In the genomic region with DNA sequence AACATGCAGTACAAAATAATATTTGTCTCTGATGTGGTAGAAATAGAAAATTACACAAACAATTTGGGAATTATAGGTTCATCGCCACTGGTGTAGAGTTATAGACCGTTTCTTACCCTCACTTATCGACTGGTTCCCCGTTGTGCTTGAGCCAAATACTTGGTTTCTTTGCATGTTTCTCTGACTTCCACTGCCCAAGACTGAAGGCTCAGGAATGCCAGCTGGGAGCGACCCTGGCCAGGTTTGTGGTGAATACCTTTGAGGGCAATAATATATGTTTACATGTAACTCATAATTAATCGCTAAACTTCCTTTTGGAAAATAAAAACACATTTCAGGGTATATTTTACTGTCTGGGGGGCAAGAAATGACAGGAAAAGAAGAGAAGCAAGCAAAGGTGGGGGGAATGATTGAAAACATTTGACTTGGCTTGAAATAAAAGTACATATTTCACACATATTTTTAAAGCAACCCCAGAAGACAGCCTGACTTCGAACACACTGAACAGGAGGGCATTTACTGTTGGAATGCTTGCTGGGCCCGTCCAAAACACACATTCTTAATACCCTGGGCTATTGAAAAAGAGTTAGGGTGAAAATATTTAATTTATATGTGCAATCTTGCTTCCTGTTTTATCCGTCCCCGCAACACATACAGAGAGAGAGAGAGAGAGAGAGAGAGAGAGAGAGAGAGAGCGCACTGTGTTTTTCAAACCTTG, we compare ENCODE assay signal across 20 mouse cellular contexts.
"Had no signal": no experiment of that assay in that cellular context is flagged by ENCODE, and none has a peak within 500 bp of the region (broad histone marks: within the 10 kb centered on the region; RNA-seq: fewer than 3 reads in every experiment).

No protein-coding gene starts in this region.

- H3K27me3 ChIP-seq: liver, embryonic 12.5 days; liver, embryonic 15.5 days; midbrain, embryonic 12.5 days; midbrain, embryonic 15.5 days; neural tube, embryonic 13.5 days had no signal

- H3K4me2 ChIP-seq: liver, embryonic 12.5 days; liver, embryonic 15.5 days; midbrain, embryonic 12.5 days; midbrain, embryonic 15.5 days; neural tube, embryonic 13.5 days had no signal

- H3K4me3 ChIP-seq: layer of hippocampus, adult 2 months; left cerebral cortex, adult 2 months; liver, embryonic 12.5 days; liver, embryonic 15.5 days; midbrain, embryonic 12.5 days; midbrain, embryonic 15.5 days; myocyte; neural tube, embryonic 13.5 days had no signal

- H3K27ac ChIP-seq: hindbrain, postnatal 0 days; kidney, postnatal 0 days; layer of hippocampus, adult 2 months; left cerebral cortex, adult 2 months; liver, embryonic 12.5 days; liver, embryonic 15.5 days; macrophage; midbrain, embryonic 12.5 days; midbrain, embryonic 15.5 days; neural tube, embryonic 13.5 days had no signal

- H3K9me3 ChIP-seq: liver, embryonic 12.5 days; liver, embryonic 15.5 days; midbrain, embryonic 12.5 days; midbrain, embryonic 15.5 days; neural tube, embryonic 13.5 days had no signal

- H3K36me3 ChIP-seq: liver, embryonic 12.5 days; liver, embryonic 15.5 days; midbrain, embryonic 12.5 days; midbrain, embryonic 15.5 days; neural tube, embryonic 13.5 days had no signal

- DNase-seq: kidney, adult 18-20 months; kidney, adult 9 months; kidney, postnatal 25 days; layer of hippocampus, postnatal 36 days; liver; thymus, adult 18-20 months; thymus, postnatal 4 days had no signal

- H3K9ac ChIP-seq: liver, embryonic 12.5 days; liver, embryonic 15.5 days; midbrain, embryonic 12.5 days; midbrain, embryonic 15.5 days; neural tube, embryonic 13.5 days had no signal

- ATAC-seq: hindbrain, postnatal 0 days; inflammation-experienced regulatory T-cells, adult 6 months; intestine, embryonic 16.5 days; liver, embryonic 12.5 days; midbrain, embryonic 15.5 days had no signal

- H3K4me1 ChIP-seq: liver, embryonic 12.5 days; liver, embryonic 15.5 days; midbrain, embryonic 12.5 days; midbrain, embryonic 15.5 days; neural tube, embryonic 13.5 days had no signal
